Mouse (Mus musculus): Measurements from ENCODE around the gene Timm8a2.

GRCm38 (mm10) chr14:122003812-122004211 is 30.7 kb upstream of the Timm8a2 start:
- no peak for TF ChIP-seq POLR2A (IDR thresholded peaks at IDR 0.05; ENCODE audit: extremely low read depth, insufficient read depth, low read length)
- TF ChIP-seq CTCF (IDR thresholded peaks at IDR 0.05; ENCODE audit: extremely low read depth, insufficient read depth, low read length): no peak

Data from cortical plate, adult 2 months (tissue).